Mouse (Mus musculus) heart, embryonic 13.5 days (tissue): ENCODE measurements around the gene Prg3. TPM values are rescaled to one million over a fixed set of nuclear protein-coding genes. Genes with fewer than 3 reads are reported as not detected.

Experiments used
- ATAC-seq: fragments of 200-750 bp; cut with Nextera tagmentation; 2 replicates; pipeline ENCODE4 v1.8.0; 2017; ENCODE audit warnings: moderate TSS enrichment; ENCODE audit not compliant: insufficient number of reproducible peaks, low FRiP score, low TSS enrichment; ENCODE audit errors: extremely low read depth
- H3K27ac ChIP-seq: fragments of 300-500 bp; sonication (generic); replicated peaks from 2 replicates; pipeline ENCODE4 v1.5.1; 2015; ENCODE audit warnings: moderate library complexity, mild to moderate bottlenecking, inconsistent platforms
- H3K27me3 ChIP-seq: fragments of 300-500 bp; sonication (generic); replicated peaks from 2 replicates; pipeline ENCODE4 v1.6.1; 2015; ENCODE audit warnings: mild to moderate bottlenecking, inconsistent platforms
- H3K36me3 ChIP-seq: fragments of 300-500 bp; sonication (generic); 2 replicates; pipeline ENCODE4 v1.6.1; 2015; ENCODE audit warnings: mild to moderate bottlenecking, inconsistent platforms
- H3K4me1 ChIP-seq: fragments of 300-500 bp; sonication (generic); 2 replicates; pipeline ENCODE4 v1.6.1; 2015; ENCODE audit warnings: inconsistent platforms
- H3K4me2 ChIP-seq: fragments of 300-500 bp; sonication (generic); 2 replicates; pipeline ENCODE4 v1.6.1; 2015; ENCODE audit warnings: inconsistent platforms, mild to moderate bottlenecking, moderate library complexity
- H3K4me3 ChIP-seq: fragments of 300-500 bp; sonication (generic); 2 replicates; pipeline ENCODE4 v1.5.1; 2015; ENCODE audit warnings: moderate library complexity, mild to moderate bottlenecking, inconsistent platforms
- H3K9ac ChIP-seq: fragments of 300-500 bp; sonication (generic); 2 replicates; pipeline ENCODE4 v1.6.1; 2015; ENCODE audit warnings: inconsistent platforms, mild to moderate bottlenecking, moderate library complexity
- H3K9me3 ChIP-seq: fragments of 300-500 bp; sonication (generic); 2 replicates; pipeline ENCODE4 v1.6.1; 2016; ENCODE audit warnings: inconsistent platforms
- WGBS: fragments of 180-500 bp; shearing (Covaris S2); methylation state at CpG from one replicate; pipeline ENCODE4 v1.1.7; 2015; ENCODE audit warnings: mixed read lengths; 5-methylcytosine and 5-hydroxymethylcytosine counted together
- polyA plus RNA-seq: library from polyadenylated mRNA; unstranded; fragments of >200 nt; fragmentation: Nextera tagmentation; extraction: Ambion mirVana; gene quantifications from 2 replicates; pipeline ENCODE4 v1.2.1, GENCODE M21; 2015

The Prg3 gene
- polyA plus RNA-seq = 0.16 and 0.20 TPM in 2 replicates

GRCm38 (mm10) chr2:84987930-84988329 is at the start of gene Prg3:
TSS of gene Prg3 (plus strand) at chr2:84988215.
- Histone ChIP-seq H3K4me2 (no peak within 1 kb of the TSS), H3K27ac (no peak within 1 kb of the TSS), H3K9me3 (no peaks in the 10 kb centered on the region), H3K36me3 (no peaks in the 10 kb centered on the region), H3K4me3 (no peak within 1 kb of the TSS), H3K4me1 (no peaks in the 10 kb centered on the region), H3K9ac (no peak within 1 kb of the TSS), H3K27me3 (0 out of 2 replicates have a peak, but pooled peaks cover 4% of the 10 kb centered on the region)
- ATAC-seq = no peak
- 76% methylated on average over 1 of the region's 1 CpGs for WGBS

DNA sequence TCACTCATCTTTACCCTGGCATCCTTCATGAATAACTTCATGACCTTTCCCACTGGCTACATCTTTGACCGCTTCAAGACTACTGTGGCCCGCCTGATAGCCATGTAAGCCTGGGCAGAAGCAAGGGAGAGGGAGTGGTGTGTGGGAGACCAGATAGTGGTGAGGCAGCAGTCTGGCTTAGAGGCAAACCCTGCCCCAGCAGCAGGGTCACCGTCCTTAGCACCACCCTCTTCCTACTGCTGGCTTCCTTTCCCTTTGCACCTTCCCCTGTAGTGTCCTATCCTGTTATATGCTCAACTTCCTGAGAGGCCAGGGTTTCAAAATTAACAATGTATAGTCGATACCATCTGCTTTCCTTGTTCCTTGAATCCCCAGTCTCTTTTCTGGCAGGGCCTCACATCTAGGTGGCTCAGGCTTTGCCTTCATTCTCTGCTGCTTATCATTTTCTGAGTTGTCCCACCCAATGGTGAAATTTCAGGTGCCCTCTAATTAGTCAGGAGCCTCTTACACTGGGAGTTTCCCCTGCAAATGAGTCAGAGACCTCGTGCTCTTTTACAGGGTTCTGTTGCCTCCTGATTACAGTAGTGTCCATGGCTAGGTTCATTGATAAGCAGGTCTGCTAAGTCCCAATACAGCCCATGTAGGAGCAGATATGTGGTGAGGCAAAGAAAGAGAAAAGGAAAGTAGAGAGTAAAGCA is 49.6 kb upstream of the Prg3 start:
- H3K36me3 ChIP-seq = peaks cover 34% of the 10 kb centered on the region
- H3K4me1 ChIP-seq = peaks cover 27% of the 10 kb centered on the region
- H3K4me3 ChIP-seq = peak overlapping the region; percentile 62
- peak overlapping the region; percentile 68 for H3K4me2 ChIP-seq
- no peaks in the 10 kb centered on the region for H3K27me3 ChIP-seq
- H3K27ac ChIP-seq = peak overlapping the region; percentile 86
- no peaks in the 10 kb centered on the region for H3K9me3 ChIP-seq
- ATAC-seq = peak; percentile 69; the same call in 1 of the 2 replicates
- peak overlapping the region; percentile 85 for H3K9ac ChIP-seq
- 38% methylated on average over 5 of the region's 5 CpGs for WGBS

DNA sequence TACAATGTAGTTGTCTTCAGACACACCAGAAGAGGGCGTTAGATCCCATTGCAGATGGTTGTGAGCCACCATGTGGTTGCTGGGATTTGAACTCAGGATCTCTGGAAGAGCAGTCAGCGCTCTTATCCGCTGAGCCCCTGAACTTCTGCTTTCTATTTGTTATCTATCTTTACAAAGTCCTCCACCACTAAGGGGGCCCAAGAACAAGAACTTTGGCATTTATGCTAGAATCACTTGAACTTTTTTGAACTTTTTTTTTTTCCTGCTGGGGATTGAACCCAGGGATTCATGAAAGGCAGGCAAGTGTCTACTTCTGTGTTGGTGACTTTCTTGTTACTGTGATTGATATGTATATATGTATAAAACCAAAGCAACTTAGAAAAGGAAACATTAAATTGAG is 48.7 kb upstream of the Prg3 start:
- Histone ChIP-seq H3K4me2 (peak overlapping the region; percentile 68), H3K27ac (0 out of 2 replicates have a peak overlapping the region, but pooled peaks have one; percentile 86), H3K9ac (no peak overlapping the region), H3K9me3 (no peaks in the 10 kb centered on the region), H3K27me3 (no peaks in the 10 kb centered on the region), H3K4me3 (no peak overlapping the region; the same call in 1 of the 2 replicates), H3K36me3 (peaks cover 41% of the 10 kb centered on the region), H3K4me1 (peaks cover 20% of the 10 kb centered on the region)
- WGBS = 76% methylated on average over 3 of the region's 3 CpGs
- ATAC-seq = no peak

- H3K36me3 ChIP-seq = peaks cover 45% of the 10 kb centered on the region
- 84% methylated on average over 6 of the region's 6 CpGs for WGBS
- no peaks in the 10 kb centered on the region for H3K9me3 ChIP-seq
- ATAC-seq = no peak
- no peak overlapping the region; the same call in 1 of the 2 replicates for H3K4me3 ChIP-seq
- H3K27ac ChIP-seq = no peak overlapping the region
- peak overlapping the region; percentile 68 for H3K4me2 ChIP-seq
- no peaks in the 10 kb centered on the region for H3K27me3 ChIP-seq
- H3K9ac ChIP-seq = no peak overlapping the region
- peaks cover 20% of the 10 kb centered on the region for H3K4me1 ChIP-seq
Measured at GRCm38 (mm10) chr2:84939711-84940110, 48.3 kb upstream of the Prg3 start.

DNA sequence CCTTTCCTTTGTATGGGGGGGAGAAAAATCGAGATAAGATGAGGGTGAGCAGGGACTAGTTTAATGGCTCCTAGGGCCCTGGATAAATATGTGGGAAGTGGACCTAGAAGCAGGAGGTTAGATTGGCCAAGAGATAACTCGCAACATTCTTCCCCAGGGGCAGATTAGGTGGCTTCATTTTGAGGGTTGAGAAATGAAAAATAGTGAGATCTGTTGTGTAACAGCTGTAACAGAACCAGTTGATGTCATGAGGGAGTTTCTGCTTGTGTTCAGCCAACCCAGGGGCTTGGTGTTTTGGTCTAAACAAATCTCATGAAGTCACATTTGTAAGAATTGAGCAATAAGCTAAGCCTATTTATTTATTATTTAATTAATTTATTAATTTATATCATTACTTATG is 46.7 kb upstream of the Prg3 start:
- Histone ChIP-seq H3K9ac (no peak overlapping the region), H3K9me3 (no peaks in the 10 kb centered on the region), H3K4me3 (no peak overlapping the region), H3K36me3 (peaks cover 58% of the 10 kb centered on the region), H3K4me2 (no peak overlapping the region), H3K27ac (no peak overlapping the region), H3K27me3 (no peaks in the 10 kb centered on the region), H3K4me1 (peaks cover 20% of the 10 kb centered on the region)
- WGBS = 70% methylated on average over 2 of the region's 2 CpGs
- ATAC-seq = no peak

DNA sequence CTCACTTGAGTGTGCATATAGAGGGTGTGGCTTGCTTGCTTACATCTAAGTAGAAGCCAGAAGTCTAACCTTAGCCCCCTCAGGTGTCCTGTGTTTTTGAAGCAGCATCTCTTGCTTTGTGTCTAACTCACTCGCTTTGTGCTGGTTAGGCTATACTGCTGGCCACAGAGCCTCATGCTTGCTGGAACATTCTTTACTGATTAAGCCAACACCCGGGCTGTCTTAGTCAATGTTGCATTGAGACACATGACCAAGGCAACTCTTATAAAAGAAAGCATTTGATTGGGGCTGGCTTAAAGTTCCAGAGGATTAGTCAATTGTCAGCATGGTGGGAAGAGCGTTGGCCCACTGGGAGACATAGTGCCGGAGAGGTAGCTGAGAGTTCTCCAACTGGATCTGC is 46.2 kb upstream of the Prg3 start:
- Histone ChIP-seq H3K27ac (no peak overlapping the region), H3K9me3 (no peaks in the 10 kb centered on the region), H3K4me1 (peaks cover 20% of the 10 kb centered on the region), H3K4me3 (no peak overlapping the region), H3K27me3 (no peaks in the 10 kb centered on the region), H3K4me2 (no peak overlapping the region), H3K36me3 (peaks cover 63% of the 10 kb centered on the region), H3K9ac (no peak overlapping the region)
- ATAC-seq = no peak
- 88% methylated on average over 4 of the region's 4 CpGs for WGBS

GRCm38 (mm10) chr2:84947154-84947771 is 40.8 kb upstream of the Prg3 start:
- Histone ChIP-seq H3K9ac (no peak overlapping the region), H3K9me3 (no peaks in the 10 kb centered on the region), H3K4me2 (no peak overlapping the region), H3K4me3 (no peak overlapping the region), H3K36me3 (peaks cover 93% of the 10 kb centered on the region), H3K4me1 (no peaks in the 10 kb centered on the region), H3K27ac (no peak overlapping the region), H3K27me3 (no peaks in the 10 kb centered on the region)
- 76% methylated on average over 3 of the region's 3 CpGs for WGBS
- ATAC-seq = no peak

DNA sequence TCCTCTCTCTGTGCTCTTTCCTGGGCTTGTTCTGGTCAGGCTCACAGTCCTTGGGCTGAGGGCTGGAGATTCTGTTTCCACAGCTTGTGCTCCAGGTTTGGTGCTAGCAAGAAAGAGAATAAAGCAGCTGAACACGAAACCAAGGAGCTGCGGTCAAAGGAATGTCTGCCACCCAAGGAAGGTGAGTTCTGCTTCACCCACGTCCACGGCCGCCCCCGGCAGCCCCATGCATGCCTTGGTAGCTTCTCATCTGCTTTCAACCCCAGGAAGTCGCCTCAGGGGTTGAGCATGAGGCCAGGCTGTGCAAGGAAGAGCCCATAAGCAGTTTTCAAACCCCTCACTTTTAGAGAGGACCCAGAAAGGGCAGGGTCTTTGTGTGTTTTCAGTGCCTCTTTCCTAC is 39.8 kb upstream of the Prg3 start:
- ATAC-seq = no peak
- peaks cover 95% of the 10 kb centered on the region for H3K36me3 ChIP-seq
- no peak overlapping the region for H3K4me3 ChIP-seq
- H3K9ac ChIP-seq = no peak overlapping the region
- no peak overlapping the region for H3K27ac ChIP-seq
- no peaks in the 10 kb centered on the region for H3K27me3 ChIP-seq
- no peaks in the 10 kb centered on the region for H3K9me3 ChIP-seq
- H3K4me2 ChIP-seq = no peak overlapping the region
- no peaks in the 10 kb centered on the region for H3K4me1 ChIP-seq
- WGBS = 88% methylated on average over 7 of the region's 7 CpGs

DNA sequence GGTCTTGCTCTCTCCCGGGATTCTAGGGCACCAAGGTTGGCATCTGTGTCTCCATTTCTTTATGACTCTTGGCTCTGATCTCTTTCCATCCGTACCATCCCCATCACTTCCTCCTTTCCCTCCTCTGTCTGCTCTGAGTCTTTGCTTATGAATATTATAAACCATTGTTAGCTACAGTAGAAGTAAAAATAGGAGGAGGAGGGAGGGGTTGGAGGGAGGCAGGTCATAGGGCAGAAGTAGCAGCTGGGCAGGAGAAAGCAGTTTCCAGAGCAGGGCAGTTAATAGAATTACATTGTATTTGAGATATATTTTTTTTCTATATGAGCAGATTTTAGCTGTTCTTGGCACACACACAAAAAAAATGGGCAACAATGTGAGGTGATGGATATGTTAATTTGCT is 39.3 kb upstream of the Prg3 start:
- Histone ChIP-seq H3K4me1 (no peaks in the 10 kb centered on the region), H3K4me3 (no peak overlapping the region), H3K9ac (no peak overlapping the region), H3K27me3 (no peaks in the 10 kb centered on the region), H3K36me3 (peaks cover 97% of the 10 kb centered on the region), H3K4me2 (no peak overlapping the region), H3K27ac (no peak overlapping the region), H3K9me3 (no peaks in the 10 kb centered on the region)
- no peak for ATAC-seq
- WGBS = 80% methylated on average over 2 of the region's 2 CpGs

- WGBS = 72% methylated on average over 8 of the region's 8 CpGs
- H3K36me3 ChIP-seq = peaks cover 94% of the 10 kb centered on the region
- no peak for ATAC-seq
Measured at GRCm38 (mm10) chr2:84951027-84951426, 37.0 kb upstream of the Prg3 start.

DNA sequence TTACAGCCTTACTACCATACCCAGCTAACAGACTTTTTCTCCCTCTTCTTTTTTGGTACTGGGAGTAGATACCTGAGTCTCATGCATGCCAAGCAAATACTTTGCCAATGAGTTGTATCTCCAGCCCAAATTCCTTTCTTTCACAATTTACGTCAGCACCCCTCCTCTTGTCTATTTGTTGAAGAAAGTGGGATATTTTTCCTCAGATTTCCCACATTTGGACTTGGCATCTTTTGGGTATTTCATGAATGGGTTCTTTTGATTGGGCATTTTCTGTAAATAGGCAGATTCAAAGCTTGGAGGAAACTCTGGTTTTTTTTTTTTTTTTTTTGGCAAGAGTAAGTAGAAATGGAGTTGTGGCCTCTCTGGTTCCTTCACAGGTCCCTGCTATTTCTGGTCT is 35.8 kb upstream of the Prg3 start:
- no peak overlapping the region for H3K4me2 ChIP-seq
- H3K27ac ChIP-seq = no peak overlapping the region
- no peaks in the 10 kb centered on the region for H3K9me3 ChIP-seq

More at GRCm38 (mm10) chr2:84951027-84951426, 37.0 kb upstream of the Prg3 start:
- no peak overlapping the region for H3K27ac ChIP-seq
- H3K4me3 ChIP-seq = no peak overlapping the region
- no peak overlapping the region for H3K4me2 ChIP-seq
- H3K27me3 ChIP-seq = no peaks in the 10 kb centered on the region
- no peaks in the 10 kb centered on the region for H3K9me3 ChIP-seq
- no peaks in the 10 kb centered on the region for H3K4me1 ChIP-seq
- no peak overlapping the region for H3K9ac ChIP-seq

GRCm38 (mm10) chr2:84952693-84953092 is 35.3 kb upstream of the Prg3 start:
- Histone ChIP-seq H3K27ac (no peak overlapping the region), H3K4me3 (no peak overlapping the region), H3K4me1 (no peaks in the 10 kb centered on the region), H3K4me2 (no peak overlapping the region), H3K36me3 (peaks cover 95% of the 10 kb centered on the region), H3K9me3 (no peaks in the 10 kb centered on the region), H3K9ac (no peak overlapping the region), H3K27me3 (no peaks in the 10 kb centered on the region)
- WGBS = 80% methylated on average over 4 of the region's 4 CpGs
- no peak for ATAC-seq

More for the DNA sequence above, 35.8 kb upstream of the Prg3 start:
- WGBS = 84% methylated on average over 1 of the region's 1 CpGs
- H3K4me3 ChIP-seq = no peak overlapping the region
- H3K9ac ChIP-seq = no peak overlapping the region
- H3K36me3 ChIP-seq = peaks cover 95% of the 10 kb centered on the region
- H3K27me3 ChIP-seq = no peaks in the 10 kb centered on the region
- no peaks in the 10 kb centered on the region for H3K4me1 ChIP-seq
- no peak for ATAC-seq
